Mouse (Mus musculus): Measurements from ENCODE around the gene Snrpb2. TPM values are rescaled to one million over a fixed set of nuclear protein-coding genes. Genes with fewer than 3 reads are reported as not detected.

The Snrpb2 gene
- total and polyA plus RNA-seq, 2 experiments from 2014 or later, result 14.2 to 38.4 TPM

DNA sequence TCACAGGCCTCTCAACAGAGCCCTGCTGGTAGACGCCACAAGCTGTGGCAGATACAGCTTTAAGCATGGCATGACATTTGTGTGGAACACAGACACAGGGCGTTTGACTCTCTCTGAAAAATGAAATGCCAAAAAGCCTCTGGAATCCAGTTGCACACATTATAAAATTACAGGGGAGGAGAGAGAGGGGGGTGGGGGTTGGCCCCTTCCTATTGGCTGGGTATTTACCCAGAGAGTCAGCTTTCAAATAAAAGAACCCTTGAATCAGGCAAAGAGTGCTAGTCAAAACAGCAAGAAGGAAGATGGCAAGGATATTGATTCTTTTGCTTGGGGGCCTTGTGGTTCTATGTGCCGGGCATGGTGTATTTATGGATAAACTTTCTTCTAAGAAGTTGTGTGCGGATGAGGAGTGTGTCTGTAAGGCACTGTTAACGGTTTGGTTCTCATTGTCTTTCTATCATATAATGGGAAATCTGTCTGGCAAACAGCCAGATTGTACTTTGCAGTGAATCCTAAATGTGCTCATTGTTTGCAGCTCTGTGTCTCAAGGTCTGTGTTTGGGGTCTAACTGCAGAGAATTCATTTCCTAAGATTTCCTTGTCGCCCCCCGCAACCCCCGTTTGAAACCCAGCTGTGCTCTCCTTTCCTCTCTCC, 15.5 kb downstream of the Snrpb2 start, which contains the start of gene Otor:
Gene Otor (plus strand): TSS at position 276 of the 654 bp plus-strand sequence.
- H3K4me2 ChIP-seq (ENCODE audit: low read depth, low read length), result no peak within 1 kb of the TSS
- TF ChIP-seq CTCF (IDR thresholded peaks at IDR 0.05; ENCODE audit: low read depth), result no peak
- TF ChIP-seq EP300 (IDR thresholded peaks at IDR 0.05; ENCODE audit: low read depth), result no peak
- DNase-seq (ENCODE audit: low spot score), result no peak
- H3K9me3 ChIP-seq (replicated peaks; ENCODE audit: control insufficient read depth, low read length), result no peaks in the 10 kb centered on the region
- no peak within 1 kb of the TSS for H3K4me3 ChIP-seq (ENCODE audit: low read depth, low read length)
- no peaks in the 10 kb centered on the region for H3K36me3 ChIP-seq (replicated peaks; ENCODE audit: control insufficient read depth, insufficient read depth, low read length)
- H3K27ac ChIP-seq (ENCODE audit: low read depth), result no peak within 1 kb of the TSS
- H3K4me1 ChIP-seq (ENCODE audit: control insufficient read depth, insufficient read depth), result no peaks in the 10 kb centered on the region
- 59% methylated on average over 8 of the region's 8 CpGs for WGBS
- H3K27me3 ChIP-seq (ENCODE audit: control insufficient read depth, insufficient read depth, low read length), result no peaks in the 10 kb centered on the region
- ATAC-seq (ENCODE audit: insufficient read depth, low read depth), result no peak
- H3K9ac ChIP-seq (replicated peaks; ENCODE audit: low read depth, low read length), result no peak within 1 kb of the TSS

GRCm38 (mm10) chr2:143081693-143082092, 18.9 kb downstream of the Snrpb2 start:
- Histone ChIP-seq H3K27ac (ENCODE audit: low read depth) (peak overlapping the region; percentile 53), H3K9ac (replicated peaks; ENCODE audit: low read depth, low read length) (no peak overlapping the region), H3K27me3 (ENCODE audit: control insufficient read depth, insufficient read depth, low read length) (no peaks in the 10 kb centered on the region), H3K4me3 (ENCODE audit: low read depth, low read length) (no peak overlapping the region), H3K4me1 (ENCODE audit: control insufficient read depth, insufficient read depth) (no peaks in the 10 kb centered on the region), H3K9me3 (replicated peaks; ENCODE audit: control insufficient read depth, low read length) (no peaks in the 10 kb centered on the region), H3K36me3 (replicated peaks; ENCODE audit: control insufficient read depth, insufficient read depth, low read length) (no peaks in the 10 kb centered on the region), H3K4me2 (ENCODE audit: low read depth, low read length) (peak overlapping the region; percentile 24)
- WGBS, result 45% methylated on average over 3 of the region's 3 CpGs
- no peak for ATAC-seq (ENCODE audit: insufficient read depth, low read depth)
- TF ChIP-seq CTCF (IDR thresholded peaks at IDR 0.05; ENCODE audit: low read depth) (no peak), EP300 (IDR thresholded peaks at IDR 0.05; ENCODE audit: low read depth) (no peak)
- peak; percentile 57 for DNase-seq (ENCODE audit: low spot score)

GRCm38 (mm10) chr2:143084852-143085397, 22.1 kb downstream of the Snrpb2 start:
- H3K36me3 ChIP-seq (replicated peaks; ENCODE audit: control insufficient read depth, insufficient read depth, low read length), result no peaks in the 10 kb centered on the region
- no peak overlapping the region for H3K4me3 ChIP-seq (ENCODE audit: low read depth, low read length)
- H3K4me1 ChIP-seq (ENCODE audit: control insufficient read depth, insufficient read depth), result no peaks in the 10 kb centered on the region
- H3K4me2 ChIP-seq (ENCODE audit: low read depth, low read length), result no peak overlapping the region
- 52% methylated on average over 2 of the region's 2 CpGs for WGBS
- H3K27me3 ChIP-seq (ENCODE audit: control insufficient read depth, insufficient read depth, low read length), result no peaks in the 10 kb centered on the region
- no peak overlapping the region for H3K9ac ChIP-seq (replicated peaks; ENCODE audit: low read depth, low read length)
- no peaks in the 10 kb centered on the region for H3K9me3 ChIP-seq (replicated peaks; ENCODE audit: control insufficient read depth, low read length)
- ATAC-seq (ENCODE audit: insufficient read depth, low read depth) (no peak), DNase-seq (ENCODE audit: low spot score) (no peak)
- no peak for TF ChIP-seq EP300 (IDR thresholded peaks at IDR 0.05; ENCODE audit: low read depth)
- no peak for TF ChIP-seq CTCF (IDR thresholded peaks at IDR 0.05; ENCODE audit: low read depth)
- no peak overlapping the region for H3K27ac ChIP-seq (ENCODE audit: low read depth)

DNA sequence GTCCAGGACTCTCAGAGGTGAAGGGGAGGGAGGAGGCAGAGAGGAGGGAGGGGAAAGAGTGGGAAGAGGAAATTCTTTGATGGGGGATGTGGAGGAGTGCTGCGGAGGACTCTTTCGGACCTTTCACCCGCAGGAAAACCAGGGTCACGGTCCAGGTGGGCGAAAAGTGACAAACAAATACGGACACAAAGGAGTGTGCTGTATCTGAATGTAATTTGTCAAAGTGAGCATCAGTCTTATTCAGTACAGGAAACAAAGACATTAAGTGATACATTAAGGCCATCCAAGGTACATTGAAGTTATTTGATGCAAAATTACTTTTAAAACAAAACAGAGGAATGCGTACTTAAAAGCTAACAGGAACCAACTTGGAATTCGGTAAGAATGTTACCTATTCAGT, 27.0 kb downstream of the Snrpb2 start:
- no peaks in the 10 kb centered on the region for H3K36me3 ChIP-seq (replicated peaks; ENCODE audit: control insufficient read depth, insufficient read depth, low read length)
- 68% methylated on average over 8 of the region's 8 CpGs for WGBS
- H3K9ac ChIP-seq (replicated peaks; ENCODE audit: low read depth, low read length), result no peak overlapping the region
- no peaks in the 10 kb centered on the region for H3K9me3 ChIP-seq (replicated peaks; ENCODE audit: control insufficient read depth, low read length)
- no peak for DNase-seq (ENCODE audit: low spot score)
- H3K4me2 ChIP-seq (ENCODE audit: low read depth, low read length), result no peak overlapping the region
- TF ChIP-seq CTCF (IDR thresholded peaks at IDR 0.05; ENCODE audit: low read depth), result no peak
- TF ChIP-seq EP300 (IDR thresholded peaks at IDR 0.05; ENCODE audit: low read depth), result no peak
- no peaks in the 10 kb centered on the region for H3K4me1 ChIP-seq (ENCODE audit: control insufficient read depth, insufficient read depth)
- no peaks in the 10 kb centered on the region for H3K27me3 ChIP-seq (ENCODE audit: control insufficient read depth, insufficient read depth, low read length)
- H3K4me3 ChIP-seq (ENCODE audit: low read depth, low read length), result no peak overlapping the region
- ATAC-seq (ENCODE audit: insufficient read depth, low read depth), result no peak
- H3K27ac ChIP-seq (ENCODE audit: low read depth), result no peak overlapping the region

GRCm38 (mm10) chr2:143093726-143094125, 30.9 kb downstream of the Snrpb2 start:
- Histone ChIP-seq H3K27me3 (ENCODE audit: control insufficient read depth, insufficient read depth, low read length) (no peaks in the 10 kb centered on the region), H3K9me3 (replicated peaks; ENCODE audit: control insufficient read depth, low read length) (no peaks in the 10 kb centered on the region), H3K27ac (ENCODE audit: low read depth) (no peak overlapping the region), H3K4me2 (ENCODE audit: low read depth, low read length) (no peak overlapping the region), H3K4me1 (ENCODE audit: control insufficient read depth, insufficient read depth) (no peaks in the 10 kb centered on the region), H3K36me3 (replicated peaks; ENCODE audit: control insufficient read depth, insufficient read depth, low read length) (no peaks in the 10 kb centered on the region), H3K4me3 (ENCODE audit: low read depth, low read length) (no peak overlapping the region), H3K9ac (replicated peaks; ENCODE audit: low read depth, low read length) (no peak overlapping the region)
- TF ChIP-seq CTCF (IDR thresholded peaks at IDR 0.05; ENCODE audit: low read depth) (peak; percentile 76), EP300 (IDR thresholded peaks at IDR 0.05; ENCODE audit: low read depth) (no peak)
- DNase-seq (ENCODE audit: low spot score), result peak; percentile 43
- WGBS, result 24% methylated on average over 6 of the region's 6 CpGs
- peak; percentile 39 for ATAC-seq (ENCODE audit: insufficient read depth, low read depth)
